Mouse (Mus musculus): ENCODE data around the gene Gm38392. TPM values are rescaled to one million over a fixed set of nuclear protein-coding genes. Genes with fewer than 3 reads are reported as not detected.

The Gm38392 gene
- polyA plus RNA-seq, 1 experiment from 2014 or later: 0.26 TPM

DNA sequence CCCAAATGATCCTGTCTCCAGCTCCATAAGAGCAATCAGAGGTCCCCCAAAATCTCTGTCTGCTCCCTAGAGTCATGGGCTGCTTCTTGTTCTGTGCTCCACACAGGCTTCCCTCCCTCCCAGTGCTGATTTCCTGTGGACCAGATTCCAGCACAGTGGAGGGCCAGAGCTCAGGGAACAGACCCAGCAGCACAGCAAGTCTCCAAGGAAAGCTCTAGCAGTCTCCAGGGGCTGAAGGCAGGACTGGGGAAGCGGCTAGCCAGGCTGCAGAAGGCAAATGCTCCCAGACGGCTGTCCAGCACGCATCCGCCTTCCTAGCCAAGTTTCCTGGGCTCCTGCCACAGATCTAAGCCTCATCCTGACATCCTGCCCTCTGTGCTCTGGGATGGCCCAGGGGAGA is 58.1 kb downstream of the Gm38392 start:
- 55% methylated on average over 4 of the region's 4 CpGs for WGBS
- H3K9me3 ChIP-seq (replicated peaks): no peaks in the 10 kb centered on the region
- H3K27me3 ChIP-seq (ENCODE audit: low read depth, poor library complexity, severe bottlenecking): peaks cover 94% of the 10 kb centered on the region
- H3K27ac ChIP-seq: no peak overlapping the region
- no peaks in the 10 kb centered on the region for H3K36me3 ChIP-seq
- no peak for DNase-seq (ENCODE audit: low spot score)
- H3K4me1 ChIP-seq: peaks cover 57% of the 10 kb centered on the region
- no peak overlapping the region for H3K4me3 ChIP-seq

DNA sequence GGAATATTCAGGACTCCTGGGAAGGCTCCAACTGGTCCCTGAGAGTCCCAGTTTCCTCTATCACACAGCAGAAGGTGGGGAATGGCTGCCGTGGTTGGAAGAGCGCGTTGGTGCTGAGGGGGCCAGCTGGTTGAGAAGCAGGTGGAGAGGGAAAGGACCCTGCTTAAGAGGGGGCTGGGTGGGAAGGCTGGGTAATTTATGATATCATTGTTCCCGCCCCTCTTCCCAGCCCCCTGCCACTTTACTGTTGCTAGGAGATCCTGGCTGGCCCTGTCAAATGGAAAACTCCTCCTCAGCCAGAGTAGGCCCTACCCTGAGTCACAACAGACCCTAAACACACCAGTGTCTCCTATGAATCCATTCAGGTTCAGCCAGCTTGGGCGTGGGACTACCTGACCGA is 59.0 kb downstream of the Gm38392 start:
- Histone ChIP-seq H3K9me3 (replicated peaks) (no peaks in the 10 kb centered on the region), H3K4me3 (no peak overlapping the region), H3K36me3 (no peaks in the 10 kb centered on the region), H3K4me1 (peaks cover 48% of the 10 kb centered on the region), H3K27me3 (ENCODE audit: low read depth, poor library complexity, severe bottlenecking) (peaks cover 94% of the 10 kb centered on the region), H3K27ac (no peak overlapping the region)
- WGBS: 46% methylated on average over 6 of the region's 6 CpGs
- DNase-seq (ENCODE audit: low spot score): no peak

DNA sequence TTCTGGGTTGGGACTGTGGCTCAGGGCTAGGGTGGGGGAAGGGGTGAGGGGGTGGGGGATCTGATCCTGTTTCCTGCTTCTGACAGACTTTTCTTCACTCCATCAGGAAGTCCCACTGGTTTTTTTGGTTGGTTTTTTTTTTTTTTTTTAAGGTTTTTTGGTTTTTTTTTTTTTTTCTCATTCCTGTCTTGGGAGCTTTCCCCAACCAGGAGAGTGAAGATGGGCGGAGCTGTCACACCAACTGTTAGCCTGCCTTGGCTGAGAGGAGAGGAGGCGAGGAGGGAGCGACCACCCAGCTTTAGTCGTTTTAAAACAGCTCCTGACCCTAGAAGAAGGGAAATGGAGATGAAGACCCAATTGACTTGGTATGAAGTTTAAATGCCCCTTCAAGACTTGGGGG is 59.8 kb downstream of the Gm38392 start:
- no peak for DNase-seq (ENCODE audit: low spot score)
- Histone ChIP-seq H3K9me3 (replicated peaks) (no peaks in the 10 kb centered on the region), H3K36me3 (no peaks in the 10 kb centered on the region), H3K27ac (no peak overlapping the region), H3K27me3 (ENCODE audit: low read depth, poor library complexity, severe bottlenecking) (peaks cover 95% of the 10 kb centered on the region), H3K4me3 (no peak overlapping the region), H3K4me1 (peaks cover 43% of the 10 kb centered on the region)
- WGBS: 19% methylated on average over 4 of the region's 4 CpGs

DNA sequence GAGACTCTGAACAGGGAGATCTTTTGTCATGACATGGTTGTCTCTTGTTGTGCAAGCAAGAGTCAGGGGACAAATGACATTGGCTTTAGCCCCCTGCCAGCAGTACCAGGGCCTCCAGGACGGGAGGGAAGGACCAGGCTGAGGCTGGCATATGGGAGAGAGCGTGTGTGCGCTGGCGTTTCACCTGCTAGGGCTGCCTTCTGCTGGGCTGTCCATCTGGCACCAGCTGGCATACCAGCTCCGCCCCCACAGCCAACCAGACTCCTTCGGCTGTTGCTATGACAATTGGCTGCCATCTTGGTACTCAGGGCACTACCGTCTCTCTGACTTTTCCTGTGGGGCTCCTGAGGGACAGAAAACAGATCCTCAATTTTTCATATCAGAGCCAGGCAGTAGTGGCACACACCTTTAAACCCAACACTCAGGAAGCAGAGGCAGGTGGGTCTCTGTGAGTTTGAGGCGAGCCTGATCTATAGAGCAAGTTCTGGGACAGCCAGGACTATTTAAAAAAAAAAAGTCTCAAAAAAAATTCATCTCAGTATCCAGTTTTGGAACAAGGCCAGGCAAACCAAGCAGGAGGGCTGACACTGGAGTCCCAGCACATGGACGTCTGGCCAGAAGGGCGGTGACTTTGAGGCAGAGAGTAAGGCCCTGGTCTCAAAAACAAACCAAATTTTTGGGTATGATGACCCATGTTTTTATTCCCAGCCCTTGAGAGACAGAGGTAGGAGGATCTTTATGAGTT is 60.7 kb downstream of the Gm38392 start:
- no peak for DNase-seq (ENCODE audit: low spot score)
- no peak overlapping the region for H3K4me3 ChIP-seq
- no peak overlapping the region for H3K27ac ChIP-seq
- peaks cover 35% of the 10 kb centered on the region for H3K4me1 ChIP-seq
- H3K27me3 ChIP-seq (ENCODE audit: low read depth, poor library complexity, severe bottlenecking): peaks cover 95% of the 10 kb centered on the region
- H3K9me3 ChIP-seq (replicated peaks): no peaks in the 10 kb centered on the region
- H3K36me3 ChIP-seq: no peaks in the 10 kb centered on the region
- WGBS: 88% methylated on average over 10 of the region's 10 CpGs

DNA sequence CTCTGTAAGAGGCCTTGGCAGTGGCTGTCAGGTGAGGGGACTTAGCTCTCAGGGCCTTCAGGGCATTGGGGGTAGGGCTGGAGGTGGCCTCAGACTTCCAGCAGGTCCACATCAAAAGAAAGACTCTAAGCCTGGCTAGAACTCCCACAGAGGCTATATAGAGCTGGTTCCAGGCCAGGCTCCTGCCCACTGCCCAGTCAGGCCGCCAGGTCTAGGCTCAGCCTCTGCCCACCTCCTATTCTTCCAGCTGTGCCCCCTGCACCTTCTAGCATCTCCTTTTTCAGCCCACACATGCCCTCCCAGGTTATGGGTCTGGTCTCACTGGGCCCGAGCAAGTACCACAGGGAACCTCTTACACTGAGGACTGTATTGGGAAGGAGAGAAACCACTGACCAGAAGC is 62.1 kb downstream of the Gm38392 start:
- Histone ChIP-seq H3K27ac (no peak overlapping the region), H3K27me3 (ENCODE audit: low read depth, poor library complexity, severe bottlenecking) (peaks cover 95% of the 10 kb centered on the region), H3K36me3 (no peaks in the 10 kb centered on the region), H3K4me1 (peaks cover 22% of the 10 kb centered on the region; the same call in 1 of the 2 replicates), H3K9me3 (replicated peaks) (no peaks in the 10 kb centered on the region), H3K4me3 (no peak overlapping the region)
- DNase-seq (ENCODE audit: low spot score): no peak
- whole genome bisulfite sequencing: 56% methylated on average over 2 of the region's 2 CpGs

DNA sequence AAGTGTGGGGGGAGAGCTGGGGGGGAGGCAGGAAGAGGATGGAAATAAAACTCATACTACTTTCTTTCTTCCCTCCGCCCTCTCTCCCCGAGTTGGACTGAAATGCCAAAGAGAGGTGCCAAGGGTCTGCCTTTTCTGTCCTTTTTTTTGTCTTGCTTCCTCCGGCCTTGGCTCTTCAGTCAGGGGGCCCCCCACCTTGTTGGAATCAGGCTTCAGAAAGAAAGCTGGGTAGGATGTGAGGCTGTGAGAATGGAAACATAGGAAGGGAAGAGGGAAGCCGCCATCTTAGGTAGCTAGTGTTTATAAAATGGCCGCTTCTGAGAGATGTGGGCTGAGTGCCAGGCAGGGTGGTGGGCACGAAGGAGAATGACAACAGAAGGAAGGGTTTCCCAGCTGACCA is 64.6 kb downstream of the Gm38392 start:
- Histone ChIP-seq H3K4me1 (peaks cover 13% of the 10 kb centered on the region; the same call in 1 of the 2 replicates), H3K4me3 (no peak overlapping the region), H3K27ac (no peak overlapping the region), H3K9me3 (replicated peaks) (no peaks in the 10 kb centered on the region), H3K27me3 (ENCODE audit: low read depth, poor library complexity, severe bottlenecking) (peaks cover 95% of the 10 kb centered on the region), H3K36me3 (no peaks in the 10 kb centered on the region)
- no peak for DNase-seq (ENCODE audit: low spot score)
- WGBS: 86% methylated on average over 6 of the region's 6 CpGs

DNA sequence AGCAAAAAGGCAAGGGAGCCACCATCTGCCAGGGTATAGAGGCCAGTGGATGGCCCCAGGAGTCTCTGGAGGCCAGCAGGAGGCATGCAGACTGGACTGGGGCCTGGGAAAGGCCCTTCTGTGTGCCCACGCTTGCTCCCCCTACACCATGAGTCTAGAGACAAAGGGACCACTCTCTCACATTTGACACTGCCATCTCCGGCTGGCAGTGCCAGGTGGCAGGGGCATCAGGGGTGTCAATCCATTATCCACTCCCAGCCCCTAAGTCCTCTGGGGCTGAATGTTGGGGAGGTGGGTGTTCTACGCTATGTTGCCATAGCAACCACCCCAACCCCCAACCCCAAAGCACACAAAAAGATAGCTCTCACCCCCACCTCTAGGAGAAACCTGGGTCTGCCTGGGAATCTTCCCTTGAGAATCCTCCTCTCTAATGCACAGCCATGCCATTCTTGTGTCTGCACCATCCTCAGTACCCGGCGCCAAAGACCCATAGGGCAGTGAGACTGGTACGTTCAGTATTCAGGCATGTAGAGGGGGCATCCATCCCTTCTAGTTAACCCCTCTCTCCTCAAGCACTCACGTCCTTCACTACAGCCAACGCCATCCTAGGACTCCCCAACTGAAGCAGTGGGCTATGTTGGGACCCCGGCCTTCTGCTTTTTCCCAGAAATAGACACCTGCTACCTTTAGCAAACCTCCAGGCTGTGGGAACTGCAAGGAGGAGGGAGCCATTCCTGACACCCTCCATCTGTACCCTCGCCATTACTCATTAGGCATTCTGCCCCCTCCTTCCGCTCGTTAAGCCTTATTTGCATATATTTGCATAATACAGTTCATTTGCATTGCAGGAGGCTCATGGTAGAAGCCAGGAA is 65.3 kb downstream of the Gm38392 start:
- 49% methylated on average over 12 of the region's 12 CpGs for WGBS
- DNase-seq (ENCODE audit: low spot score): no peak
- Histone ChIP-seq H3K9me3 (replicated peaks) (no peaks in the 10 kb centered on the region), H3K36me3 (no peaks in the 10 kb centered on the region), H3K4me3 (no peak overlapping the region), H3K27me3 (ENCODE audit: low read depth, poor library complexity, severe bottlenecking) (peaks cover 98% of the 10 kb centered on the region), H3K27ac (no peak overlapping the region), H3K4me1 (peaks cover 13% of the 10 kb centered on the region; the same call in 1 of the 2 replicates)

DNA sequence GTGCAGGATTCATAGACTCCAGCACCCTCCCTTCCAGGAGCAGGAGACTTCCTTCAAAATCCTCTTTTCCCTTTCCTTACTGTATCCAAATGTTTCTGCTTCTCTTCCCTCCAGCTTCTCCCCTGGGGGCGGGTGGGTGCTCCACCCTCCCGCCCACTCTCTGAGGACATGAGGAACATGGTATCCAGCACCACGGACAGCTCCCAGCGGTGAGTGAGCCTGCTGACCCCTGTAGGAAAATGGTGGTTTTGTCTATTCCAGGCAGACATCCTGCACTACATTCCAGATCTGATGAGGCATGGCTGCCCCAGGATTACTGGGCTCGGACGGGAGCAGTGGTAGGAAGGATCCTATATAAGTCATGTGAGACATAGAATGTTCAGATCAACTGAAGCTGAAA is 66.2 kb downstream of the Gm38392 start:
- 4% methylated on average over 6 of the region's 6 CpGs for WGBS
- H3K27ac ChIP-seq: no peak overlapping the region
- DNase-seq (ENCODE audit: low spot score): peak; percentile 92
- H3K27me3 ChIP-seq (ENCODE audit: low read depth, poor library complexity, severe bottlenecking): peaks cover 100% of the 10 kb centered on the region
- H3K9me3 ChIP-seq (replicated peaks): no peaks in the 10 kb centered on the region
- H3K4me1 ChIP-seq: peaks cover 10% of the 10 kb centered on the region; the same call in 1 of the 2 replicates
- H3K4me3 ChIP-seq: no peak overlapping the region
- no peaks in the 10 kb centered on the region for H3K36me3 ChIP-seq

DNA sequence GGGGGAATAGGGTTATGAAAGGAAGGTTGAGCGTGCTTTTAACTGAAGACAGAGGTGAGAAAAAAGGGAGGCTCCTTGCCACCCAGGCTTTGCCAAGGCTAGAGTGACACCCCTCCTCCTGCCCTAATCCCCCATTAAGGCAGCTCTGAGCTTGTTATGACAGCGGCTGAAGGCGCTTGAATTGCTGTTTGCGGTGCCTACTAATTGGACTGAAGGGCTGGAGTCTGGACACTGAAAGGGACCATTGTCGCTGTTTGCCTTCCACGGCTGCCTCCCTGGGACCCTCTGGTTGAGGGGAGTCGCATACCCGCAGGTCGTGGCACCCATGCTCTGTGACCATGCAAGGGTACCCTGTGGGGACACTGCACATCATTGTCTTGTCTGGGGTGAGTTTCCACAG is 67.1 kb downstream of the Gm38392 start:
- DNase-seq (ENCODE audit: low spot score): no peak
- 11% methylated on average over 9 of the region's 9 CpGs for WGBS
- H3K27ac ChIP-seq: no peak overlapping the region
- H3K36me3 ChIP-seq: no peaks in the 10 kb centered on the region
- H3K4me3 ChIP-seq: no peak overlapping the region
- H3K27me3 ChIP-seq (ENCODE audit: low read depth, poor library complexity, severe bottlenecking): peaks cover 100% of the 10 kb centered on the region
- peaks cover 10% of the 10 kb centered on the region for H3K4me1 ChIP-seq
- H3K9me3 ChIP-seq (replicated peaks): no peaks in the 10 kb centered on the region

DNA sequence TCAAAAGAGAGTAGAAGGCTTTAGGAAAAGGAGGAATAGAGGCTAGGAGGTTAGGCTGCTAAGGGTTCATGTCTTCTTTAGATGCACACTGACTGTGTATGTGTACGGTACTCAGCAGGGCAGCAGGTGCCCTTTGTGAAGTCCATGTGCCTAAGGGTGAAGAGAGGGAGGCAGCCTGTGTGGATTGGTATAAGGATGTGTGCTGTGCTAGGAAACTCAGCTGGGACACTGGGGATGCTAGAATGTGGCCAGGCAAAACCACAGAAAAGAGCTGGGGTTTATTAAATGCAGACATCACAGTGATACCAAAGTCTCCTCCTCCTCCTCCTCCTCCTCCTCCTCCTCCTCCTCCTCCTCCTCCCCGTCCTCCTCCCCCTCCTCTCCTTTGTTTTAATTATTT is 69.3 kb downstream of the Gm38392 start:
- Histone ChIP-seq H3K9me3 (replicated peaks) (no peaks in the 10 kb centered on the region), H3K4me3 (no peak overlapping the region), H3K27ac (no peak overlapping the region), H3K4me1 (peaks cover 18% of the 10 kb centered on the region), H3K36me3 (no peaks in the 10 kb centered on the region), H3K27me3 (ENCODE audit: low read depth, poor library complexity, severe bottlenecking) (peaks cover 100% of the 10 kb centered on the region)
- WGBS: 22% methylated on average over 2 of the region's 2 CpGs
- no peak for DNase-seq (ENCODE audit: low spot score)

DNA sequence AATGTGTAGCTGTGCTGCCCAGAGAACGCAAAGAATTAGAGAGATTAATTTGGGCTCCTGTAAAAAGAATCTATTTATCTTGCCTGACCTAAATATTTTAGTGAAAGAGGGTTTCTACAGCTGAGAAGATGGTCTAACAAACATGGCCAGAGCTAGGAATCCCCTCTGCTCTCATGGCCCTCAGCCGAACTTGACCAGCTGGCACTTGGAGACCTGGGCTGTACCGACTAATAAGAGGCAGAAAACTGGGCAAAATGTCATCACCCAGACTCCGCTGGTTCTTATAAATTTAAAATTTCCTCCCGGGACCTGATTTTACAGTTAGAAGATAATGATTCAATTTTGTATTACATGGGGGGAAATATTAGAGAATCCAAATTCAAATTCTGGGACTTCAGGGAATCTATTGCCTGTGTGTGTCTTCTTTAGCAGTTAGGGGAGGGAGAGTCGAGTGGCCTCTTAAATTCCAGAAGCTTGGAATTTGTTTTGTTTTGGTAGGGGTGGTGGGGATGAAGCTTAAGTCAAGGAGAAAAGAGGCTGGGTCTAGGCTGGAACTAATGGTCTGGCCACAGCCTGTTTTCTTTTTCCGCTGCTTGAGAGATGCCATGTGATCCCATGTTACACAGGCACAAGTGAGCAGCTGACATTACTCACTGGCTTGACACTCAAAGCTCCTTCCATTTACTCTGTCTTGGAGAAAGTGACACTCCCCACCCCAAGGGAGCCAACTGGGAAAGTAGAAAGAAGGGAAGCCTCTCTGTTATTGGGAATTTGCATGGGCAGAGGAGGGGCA is 70.3 kb downstream of the Gm38392 start:
- Histone ChIP-seq H3K4me3 (no peak overlapping the region), H3K27me3 (ENCODE audit: low read depth, poor library complexity, severe bottlenecking) (peaks cover 100% of the 10 kb centered on the region), H3K4me1 (peaks cover 18% of the 10 kb centered on the region), H3K9me3 (replicated peaks) (no peaks in the 10 kb centered on the region), H3K27ac (no peak overlapping the region), H3K36me3 (no peaks in the 10 kb centered on the region)
- WGBS: 10% methylated on average over 7 of the region's 7 CpGs
- DNase-seq (ENCODE audit: low spot score): no peak

DNA sequence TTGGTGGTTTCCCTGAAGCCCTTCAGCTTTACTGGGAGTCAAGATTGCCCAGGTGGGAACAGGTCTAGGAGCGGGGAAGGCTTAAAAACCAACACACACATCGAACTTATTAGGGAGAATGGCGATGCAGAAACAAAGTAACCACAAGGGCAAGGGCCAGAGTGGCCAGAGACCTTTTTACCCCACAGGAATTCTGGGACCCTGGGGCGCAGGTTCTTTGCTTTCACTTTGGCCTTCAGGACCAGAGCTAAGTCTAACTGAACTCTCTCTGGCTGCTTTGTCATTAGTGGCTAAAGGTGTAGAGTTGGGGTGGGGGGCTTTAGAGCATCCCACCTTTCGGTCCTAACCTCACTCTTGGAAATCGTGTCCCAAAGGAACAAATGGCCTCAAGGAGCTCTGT is 70.9 kb downstream of the Gm38392 start:
- Histone ChIP-seq H3K4me3 (no peak overlapping the region), H3K27ac (no peak overlapping the region)
- 2% methylated on average over 6 of the region's 6 CpGs for whole genome bisulfite sequencing

More for the DNA sequence above, 70.9 kb downstream of the Gm38392 start:
- Histone ChIP-seq H3K36me3 (no peaks in the 10 kb centered on the region), H3K4me1 (peaks cover 18% of the 10 kb centered on the region), H3K9me3 (replicated peaks) (no peaks in the 10 kb centered on the region), H3K27me3 (ENCODE audit: low read depth, poor library complexity, severe bottlenecking) (peaks cover 100% of the 10 kb centered on the region)
- no peak for DNase-seq (ENCODE audit: low spot score)

Measured in limb, embryonic 10.5 days (tissue).